Mouse (Mus musculus) left cerebral cortex, postnatal 10 days (tissue): ENCODE measurements around the gene Gucy2g. TPM values are rescaled to one million over a fixed set of nuclear protein-coding genes. Genes with fewer than 3 reads are reported as not detected.

Experiments used
- microRNA-seq: library from miRNA; unstranded; fragments of <30 nt; microRNA quantifications from one replicate; pipeline ENCODE4 v1.2.0, GENCODE M21; 2022
- total RNA-seq, 2 experiments: library from RNA; stranded (reverse); gene quantifications; 2 replicates each; pipeline ENCODE4 v1.2.3; 2021

Gene Gucy2g
- total RNA-seq, 2 experiments from 2014 or later = 2.4 to 2.7 TPM

Small RNA genes lying within 50 kb of the gene (microRNA-seq; reads per million reads assigned to microRNA genes)
- 5.5 reads per million, percentile 19 among the genes with 10 or more reads in this experiment for gene Mir6715

Other genes starting within 250 kb of the Gucy2g start
- gene Gpam, start 114.0 kb downstream of the Gucy2g start, total RNA-seq = 10 to 100 TPM; 59.1 to 60.1 TPM
- gene Tectb, start 60.5 kb downstream of the Gucy2g start, total RNA-seq = under 1 TPM in 1 of 2 experiments, not detected in 1; 0.32 TPM
- gene Acsl5, start 10.7 kb upstream of the Gucy2g start, total RNA-seq = 10 to 100 TPM; 38.9 to 40.2 TPM
- gene Zdhhc6, start 74.8 kb upstream of the Gucy2g start, total RNA-seq = 10 to 100 TPM; 25.6 to 26.8 TPM
- gene Vti1a, start 75.1 kb upstream of the Gucy2g start, total RNA-seq = 10 to 100 TPM; 58.0 to 61.1 TPM